25 mouse cellular contexts compared by ENCODE assay signal in the genomic region with DNA sequence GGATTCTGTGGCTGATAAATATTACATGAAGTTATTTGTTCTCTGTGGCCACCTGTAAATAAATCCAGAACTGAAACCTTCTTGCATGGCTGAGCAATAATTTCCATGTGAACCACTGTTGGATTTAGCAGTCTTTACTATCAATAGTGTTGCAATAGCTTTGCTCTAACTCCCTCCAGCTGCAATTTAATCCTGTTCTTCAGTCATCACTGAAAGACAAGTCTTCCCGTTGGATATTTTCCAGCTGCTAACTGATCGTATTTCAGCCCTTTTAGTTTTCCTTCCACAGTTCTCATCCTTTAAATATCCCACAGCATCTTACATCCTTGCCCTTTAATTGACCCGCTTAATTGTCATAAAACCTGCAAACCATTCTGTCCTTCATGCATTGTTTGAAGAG. TPM values are rescaled to one million over a fixed set of nuclear protein-coding genes. Genes with fewer than 3 reads are reported as not detected.
DNase-seq lines count a peak whose midpoint lies in the region; ATAC-seq and TF ChIP-seq lines count a peak whose summit lies in the region.
"Had no signal": no experiment of that assay in that cellular context is flagged by ENCODE, and none has a peak within 500 bp of the region (broad histone marks: within the 10 kb centered on the region; RNA-seq: fewer than 3 reads in every experiment).

No protein-coding gene starts in this region.

- DNase-seq in hindbrain, postnatal 0 days (ENCODE audit: low spot score) = peak; percentile 7
- peak; percentile 52 for DNase-seq in limb, embryonic 14.5 days (ENCODE audit: low spot score)
- no peak for DNase-seq in limb, embryonic 10.5 days (ENCODE audit: low spot score)
- DNase-seq in embryonic facial prominence, embryonic 14.5 days (ENCODE audit: low spot score) = peak; percentile 82
- no peak for DNase-seq in midbrain, postnatal 0 days (ENCODE audit: low spot score)
- DNase-seq: adrenal gland, adult 8-10 months; adrenal gland, postnatal 25 days; cerebellum, adult 11-12 months; cerebellum, adult 8-10 months; cerebellum, postnatal 10 days; cerebellum, postnatal 36 days; forebrain, postnatal 0 days; gastrocnemius, adult 2 months; gastrocnemius, postnatal 14 days; heart, adult 11 months had no signal

- no peaks in the 10 kb centered on the region for H3K9me3 ChIP-seq in hindbrain, postnatal 0 days (ENCODE audit: low read length)
- no peaks in the 10 kb centered on the region for H3K9me3 ChIP-seq in hindbrain, embryonic 13.5 days
- no peaks in the 10 kb centered on the region for H3K9me3 ChIP-seq in limb, embryonic 14.5 days (ENCODE audit: control insufficient read depth, low read length)
- H3K9me3 ChIP-seq in limb, embryonic 10.5 days (replicated peaks) = no peaks in the 10 kb centered on the region
- no peaks in the 10 kb centered on the region for H3K9me3 ChIP-seq in embryonic facial prominence, embryonic 14.5 days (ENCODE audit: control insufficient read depth, low read length)
- H3K9me3 ChIP-seq in midbrain, postnatal 0 days (ENCODE audit: low read length) = no peaks in the 10 kb centered on the region
- H3K9me3 ChIP-seq: embryonic facial prominence, embryonic 15.5 days; hindbrain, embryonic 12.5 days had no signal

- no peak overlapping the region for H3K27ac ChIP-seq in hindbrain, postnatal 0 days
- no peak overlapping the region for H3K27ac ChIP-seq in hindbrain, embryonic 13.5 days
- no peak overlapping the region for H3K27ac ChIP-seq in limb, embryonic 14.5 days (replicated peaks; ENCODE audit: low read depth, low read length)
- H3K27ac ChIP-seq in limb, embryonic 10.5 days = no peak overlapping the region
- H3K27ac ChIP-seq in embryonic facial prominence, embryonic 14.5 days (replicated peaks; ENCODE audit: low read depth, low read length) = no peak overlapping the region
- H3K27ac ChIP-seq in midbrain, postnatal 0 days (ENCODE audit: low read depth, low read length) = no peak overlapping the region
- H3K27ac ChIP-seq: embryonic facial prominence, embryonic 15.5 days; gastrocnemius, adult 2 months; hindbrain, embryonic 12.5 days had no signal

- H3K27me3 ChIP-seq in hindbrain, postnatal 0 days (ENCODE audit: insufficient read depth, low read length) = no peaks in the 10 kb centered on the region
- no peaks in the 10 kb centered on the region for H3K27me3 ChIP-seq in hindbrain, embryonic 13.5 days
- no peaks in the 10 kb centered on the region for H3K27me3 ChIP-seq in limb, embryonic 14.5 days (ENCODE audit: control insufficient read depth, insufficient read depth, low read length)
- H3K27me3 ChIP-seq in limb, embryonic 10.5 days (ENCODE audit: low read depth, poor library complexity, severe bottlenecking) = peaks cover 68% of the 10 kb centered on the region
- H3K27me3 ChIP-seq in embryonic facial prominence, embryonic 14.5 days (replicated peaks; ENCODE audit: control insufficient read depth, insufficient read depth, low read length) = peaks cover 12% of the 10 kb centered on the region; the same call in 1 of the 2 replicates
- no peaks in the 10 kb centered on the region for H3K27me3 ChIP-seq in midbrain, postnatal 0 days (ENCODE audit: insufficient read depth, low read length)
- H3K27me3 ChIP-seq: embryonic facial prominence, embryonic 15.5 days; hindbrain, embryonic 12.5 days had no signal

- no peak overlapping the region for H3K4me3 ChIP-seq in hindbrain, postnatal 0 days (ENCODE audit: low read length)
- no peak overlapping the region for H3K4me3 ChIP-seq in hindbrain, embryonic 13.5 days
- no peak overlapping the region for H3K4me3 ChIP-seq in limb, embryonic 14.5 days (replicated peaks; ENCODE audit: low read length)
- H3K4me3 ChIP-seq in limb, embryonic 10.5 days = no peak overlapping the region
- H3K4me3 ChIP-seq in embryonic facial prominence, embryonic 14.5 days (ENCODE audit: low read depth, low read length) = no peak overlapping the region
- H3K4me3 ChIP-seq in midbrain, postnatal 0 days (ENCODE audit: low read depth, low read length) = no peak overlapping the region
- H3K4me3 ChIP-seq: embryonic facial prominence, embryonic 15.5 days; gastrocnemius, adult 2 months; hindbrain, embryonic 12.5 days had no signal

- H3K4me2 ChIP-seq in hindbrain, postnatal 0 days (ENCODE audit: low read depth, low read length) = no peak overlapping the region
- H3K4me2 ChIP-seq in hindbrain, embryonic 13.5 days = no peak overlapping the region
- H3K4me2 ChIP-seq in limb, embryonic 14.5 days (replicated peaks; ENCODE audit: low read depth, low read length, severe bottlenecking) = no peak overlapping the region
- H3K4me2 ChIP-seq in embryonic facial prominence, embryonic 14.5 days (ENCODE audit: low read depth, low read length) = no peak overlapping the region
- H3K4me2 ChIP-seq in midbrain, postnatal 0 days (ENCODE audit: low read depth, low read length, poor library complexity, severe bottlenecking) = no peak overlapping the region
- H3K4me2 ChIP-seq: embryonic facial prominence, embryonic 15.5 days; heart, embryonic 11.5 days; hindbrain, embryonic 12.5 days had no signal

- no peak for TF ChIP-seq POLR2A in limb, embryonic 14.5 days (IDR thresholded peaks at IDR 0.05; ENCODE audit: borderline replicate concordance, extremely low read depth, insufficient read depth, insufficient read length)

- no peaks in the 10 kb centered on the region for H3K36me3 ChIP-seq in hindbrain, postnatal 0 days (ENCODE audit: insufficient read depth, low read length)
- H3K36me3 ChIP-seq in hindbrain, embryonic 13.5 days = no peaks in the 10 kb centered on the region
- no peaks in the 10 kb centered on the region for H3K36me3 ChIP-seq in limb, embryonic 14.5 days (ENCODE audit: control insufficient read depth, insufficient read depth, low read length)
- H3K36me3 ChIP-seq in limb, embryonic 10.5 days = no peaks in the 10 kb centered on the region
- H3K36me3 ChIP-seq in embryonic facial prominence, embryonic 14.5 days (ENCODE audit: control insufficient read depth, insufficient read depth, low read length) = no peaks in the 10 kb centered on the region
- H3K36me3 ChIP-seq in midbrain, postnatal 0 days (ENCODE audit: insufficient read depth, low read length) = no peaks in the 10 kb centered on the region
- H3K36me3 ChIP-seq: embryonic facial prominence, embryonic 15.5 days; hindbrain, embryonic 12.5 days had no signal

- WGBS in hindbrain, postnatal 0 days = 67% methylated on average over 3 of the region's 3 CpGs
- 67% methylated on average over 3 of the region's 3 CpGs for WGBS in hindbrain, embryonic 13.5 days
- WGBS in limb, embryonic 14.5 days = 54% methylated on average over 3 of the region's 3 CpGs
- 55% methylated on average over 3 of the region's 3 CpGs for WGBS in limb, embryonic 10.5 days
- 38% methylated on average over 3 of the region's 3 CpGs for WGBS in embryonic facial prominence, embryonic 14.5 days
- 45% methylated on average over 3 of the region's 3 CpGs for WGBS in midbrain, postnatal 0 days

- no peak for TF ChIP-seq CTCF in hindbrain, postnatal 0 days (IDR thresholded peaks at IDR 0.05; ENCODE audit: low read depth)
- no peak for TF ChIP-seq CTCF in midbrain, postnatal 0 days (IDR thresholded peaks at IDR 0.05)

- no peak for ATAC-seq in hindbrain, postnatal 0 days
- ATAC-seq in hindbrain, embryonic 13.5 days (ENCODE audit: low FRiP score) = no peak
- no peak; the same call in 1 of the 2 replicates for ATAC-seq in limb, embryonic 14.5 days (ENCODE audit: low FRiP score, low read depth)
- ATAC-seq in embryonic facial prominence, embryonic 14.5 days (ENCODE audit: low read depth) = peak; percentile 53; the same call in 1 of the 2 replicates
- no peak for ATAC-seq in midbrain, postnatal 0 days (ENCODE audit: low FRiP score)
- ATAC-seq: activated CD4-positive, CD25-positive, alpha-beta regulatory T cell, adult 4 months; forebrain, embryonic 14.5 days; forebrain, postnatal 0 days; hindbrain, embryonic 16.5 days; inflammation-experienced regulatory T-cells, adult 6 months had no signal

- H3K4me1 ChIP-seq in hindbrain, postnatal 0 days (ENCODE audit: insufficient read depth, low read length) = no peaks in the 10 kb centered on the region
- no peaks in the 10 kb centered on the region for H3K4me1 ChIP-seq in hindbrain, embryonic 13.5 days (replicated peaks)
- no peaks in the 10 kb centered on the region for H3K4me1 ChIP-seq in limb, embryonic 14.5 days (ENCODE audit: control insufficient read depth, insufficient read depth, low read length)
- H3K4me1 ChIP-seq in limb, embryonic 10.5 days = 0 out of 2 replicates have a peak, but pooled peaks cover 4% of the 10 kb centered on the region
- H3K4me1 ChIP-seq in embryonic facial prominence, embryonic 14.5 days (ENCODE audit: control insufficient read depth, insufficient read depth, low read length) = no peaks in the 10 kb centered on the region
- H3K4me1 ChIP-seq in midbrain, postnatal 0 days (ENCODE audit: insufficient read depth, low read length) = no peaks in the 10 kb centered on the region
- H3K4me1 ChIP-seq: embryonic facial prominence, embryonic 15.5 days; hindbrain, embryonic 12.5 days had no signal

- no peak overlapping the region for H3K9ac ChIP-seq in hindbrain, postnatal 0 days (replicated peaks; ENCODE audit: low read length)
- no peak overlapping the region for H3K9ac ChIP-seq in hindbrain, embryonic 13.5 days
- H3K9ac ChIP-seq in limb, embryonic 14.5 days (ENCODE audit: low read depth, low read length, severe bottlenecking) = no peak overlapping the region
- H3K9ac ChIP-seq in embryonic facial prominence, embryonic 14.5 days (ENCODE audit: low read depth, low read length) = no peak overlapping the region
- H3K9ac ChIP-seq in midbrain, postnatal 0 days (replicated peaks; ENCODE audit: low read length, poor library complexity, severe bottlenecking) = no peak overlapping the region
- H3K9ac ChIP-seq: embryonic facial prominence, embryonic 15.5 days; forebrain, postnatal 0 days; hindbrain, embryonic 12.5 days had no signal

RNA-seq across cellular contexts. Expression of a gene that starts 55.3 kb away (rescaled TPM):
- total RNA-seq in hindbrain, postnatal 0 days (2014; rRNA removed) = 0.26 and 0.29 TPM in 2 replicates
- 0.58 and 0.79 TPM in 2 replicates for polyA plus RNA-seq in hindbrain, postnatal 0 days (2015; fragmentation: Nextera tagmentation; extraction: Ambion mirVana)
- 0.56 and 0.66 TPM in 2 replicates for polyA plus RNA-seq in hindbrain, embryonic 13.5 days (2015; fragmentation: Nextera tagmentation; extraction: Ambion mirVana)
- 0.88 and 1.1 TPM in 2 replicates for polyA plus RNA-seq in limb, embryonic 14.5 days (2012; rRNA removed)
- polyA plus RNA-seq in limb, embryonic 14.5 days (2014; fragmentation: Nextera tagmentation; extraction: Ambion mirVana) = 1.5 TPM in 2 replicates
- polyA plus RNA-seq in limb, embryonic 10.5 days (2016; fragmentation: Nextera tagmentation; extraction: Ambion mirVana) = not detected in 2 replicates
- 0.69 and 0.79 TPM in 2 replicates for polyA plus RNA-seq in embryonic facial prominence, embryonic 14.5 days (2014; fragmentation: Nextera tagmentation; extraction: Ambion mirVana)
- total RNA-seq in midbrain, postnatal 0 days (2014; rRNA removed) = 0.11 and 0.14 TPM in 2 replicates
- polyA plus RNA-seq in midbrain, postnatal 0 days (2015; fragmentation: Nextera tagmentation; extraction: Ambion mirVana) = 0.25 and 0.28 TPM in 2 replicates
- total RNA-seq: gastrocnemius, adult 2 months; hematopoietic stem cell, adult 5-6 weeks had no signal
- polyA plus RNA-seq: activated CD4-positive, CD25-positive, alpha-beta regulatory T cell, adult 4 months; cortical plate, adult 2 months; inflammation-experienced regulatory T-cells, adult 6 months had no signal

Comparison
In these comparisons a context has a peak if more than half of its experiments do, and no peak if none do; other contexts are left out.
1. DNase-seq: peak in hindbrain, postnatal 0 days (single experiment), limb, embryonic 14.5 days (single experiment) and embryonic facial prominence, embryonic 14.5 days (single experiment); none in limb, embryonic 10.5 days (single experiment) and midbrain, postnatal 0 days (single experiment).